Mouse (Mus musculus) C2C12 (cell line): ENCODE results near the gene Plxna4.

Experiments used
- CEBPB ChIP-seq: IDR thresholded peaks from one replicate; pipeline ENCODE4 v1.6.1; 2011; ENCODE audit warnings: low read depth, mild to moderate bottlenecking, control low read depth, moderate library complexity
- CTCF ChIP-seq: IDR thresholded peaks from one replicate; pipeline ENCODE4 v1.5.1; 2011; ENCODE audit not compliant: control insufficient read depth, insufficient read depth, insufficient read length
- FOSL1 ChIP-seq: IDR thresholded peaks from one replicate; pipeline ENCODE4 v1.8.0; 2011; ENCODE audit warnings: mild to moderate bottlenecking, low read length; ENCODE audit not compliant: poor library complexity, insufficient read depth, severe bottlenecking
- MAX ChIP-seq: IDR thresholded peaks from one replicate; pipeline ENCODE4 v1.6.1; 2011; ENCODE audit warnings: mild to moderate bottlenecking, control low read depth
- MYOD1 ChIP-seq: IDR thresholded peaks from one replicate; pipeline ENCODE4 v1.6.1; 2011; ENCODE audit warnings: low read depth; ENCODE audit not compliant: control insufficient read depth, insufficient read length
- USF1 ChIP-seq: IDR thresholded peaks from one replicate; pipeline ENCODE4 v1.6.1; 2011; ENCODE audit warnings: low read depth, mild to moderate bottlenecking, control low read depth, moderate library complexity

GRCm38 (mm10) chr6:32255191-32255590 lies 332.8 kb downstream of the Plxna4 start:
- TF ChIP-seq CTCF (no peak), FOSL1 (no peak), CEBPB (no peak), MAX (no peak), MYOD1 (no peak), USF1 (no peak)
